ENCODE assay signal across 13 mouse cellular contexts in genomic region chr5:67473723-67474122, GRCm38 (mm10). TPM values are rescaled to one million over a fixed set of nuclear protein-coding genes. Genes with fewer than 3 reads are reported as not detected.
DNase-seq lines count a peak whose midpoint lies in the region; ATAC-seq and TF ChIP-seq lines count a peak whose summit lies in the region.
"Had no signal": no experiment of that assay in that cellular context is flagged by ENCODE, and none has a peak within 500 bp of the region (broad histone marks: within the 10 kb centered on the region; RNA-seq: fewer than 3 reads in every experiment).

No protein-coding gene starts in this region.

- H3K36me3 ChIP-seq in forebrain, embryonic 15.5 days, result no peaks in the 10 kb centered on the region
- no peaks in the 10 kb centered on the region for H3K36me3 ChIP-seq in forebrain, embryonic 11.5 days (ENCODE audit: control insufficient read depth, insufficient read depth, low read length)
- H3K36me3 ChIP-seq in midbrain, postnatal 0 days (ENCODE audit: insufficient read depth, low read length), result no peaks in the 10 kb centered on the region
- H3K36me3 ChIP-seq in midbrain, embryonic 14.5 days (ENCODE audit: control insufficient read depth, insufficient read depth, low read length), result no peaks in the 10 kb centered on the region
- H3K36me3 ChIP-seq: heart, embryonic 10.5 days; hindbrain, embryonic 10.5 days; limb, embryonic 15.5 days had no signal

- H3K27ac ChIP-seq in forebrain, embryonic 15.5 days (replicated peaks), result no peak overlapping the region
- no peak overlapping the region for H3K27ac ChIP-seq in forebrain, embryonic 11.5 days (ENCODE audit: low read depth, low read length)
- H3K27ac ChIP-seq in midbrain, postnatal 0 days (ENCODE audit: low read depth, low read length), result no peak overlapping the region
- no peak overlapping the region for H3K27ac ChIP-seq in midbrain, embryonic 14.5 days (replicated peaks; ENCODE audit: low read depth, low read length)
- H3K27ac ChIP-seq: gastrocnemius, adult 2 months; heart, embryonic 10.5 days; hindbrain, embryonic 10.5 days; limb, embryonic 15.5 days had no signal

- DNase-seq in forebrain, embryonic 11.5 days (ENCODE audit: low spot score), result no peak
- DNase-seq in midbrain, postnatal 0 days (ENCODE audit: low spot score), result peak; percentile 39
- DNase-seq in midbrain, embryonic 14.5 days, result no peak
- peak; percentile 18 for DNase-seq in lung, adult 2 months
- no peak for DNase-seq in embryo, embryonic 10 days (ENCODE audit: low spot score)
- DNase-seq in thymus, postnatal 36 days, result no peak
- DNase-seq: gastrocnemius, adult 2 months; right cerebral cortex, adult 18-20 months had no signal

- no peaks in the 10 kb centered on the region for H3K27me3 ChIP-seq in forebrain, embryonic 15.5 days
- H3K27me3 ChIP-seq in forebrain, embryonic 11.5 days (ENCODE audit: control insufficient read depth, insufficient read depth, low read length), result no peaks in the 10 kb centered on the region
- H3K27me3 ChIP-seq in midbrain, postnatal 0 days (ENCODE audit: insufficient read depth, low read length), result no peaks in the 10 kb centered on the region
- no peaks in the 10 kb centered on the region for H3K27me3 ChIP-seq in midbrain, embryonic 14.5 days (ENCODE audit: control insufficient read depth, insufficient read depth, low read length)
- H3K27me3 ChIP-seq: limb, embryonic 15.5 days had no signal

- H3K9me3 ChIP-seq in forebrain, embryonic 15.5 days, result no peaks in the 10 kb centered on the region
- H3K9me3 ChIP-seq in forebrain, embryonic 11.5 days (ENCODE audit: control insufficient read depth, low read length), result no peaks in the 10 kb centered on the region
- no peaks in the 10 kb centered on the region for H3K9me3 ChIP-seq in midbrain, postnatal 0 days (ENCODE audit: low read length)
- no peaks in the 10 kb centered on the region for H3K9me3 ChIP-seq in midbrain, embryonic 14.5 days (ENCODE audit: control insufficient read depth, low read length)
- H3K9me3 ChIP-seq: heart, embryonic 10.5 days; hindbrain, embryonic 10.5 days; limb, embryonic 15.5 days had no signal

- peak; percentile 53 for ATAC-seq in forebrain, embryonic 15.5 days (replicated peaks)
- no peak for ATAC-seq in forebrain, embryonic 11.5 days (replicated peaks; ENCODE audit: low FRiP score)
- ATAC-seq in midbrain, postnatal 0 days (ENCODE audit: low FRiP score), result no peak
- ATAC-seq in midbrain, embryonic 14.5 days (ENCODE audit: low FRiP score, low TSS enrichment), result no peak
- ATAC-seq: CD4-positive, CD25-positive, alpha-beta regulatory T cell, adult 4 months had no signal

- H3K4me1 ChIP-seq in forebrain, embryonic 15.5 days, result peaks cover 16% of the 10 kb centered on the region
- no peaks in the 10 kb centered on the region for H3K4me1 ChIP-seq in forebrain, embryonic 11.5 days (replicated peaks; ENCODE audit: control insufficient read depth, insufficient read depth, low read length)
- H3K4me1 ChIP-seq in midbrain, postnatal 0 days (ENCODE audit: insufficient read depth, low read length), result no peaks in the 10 kb centered on the region
- no peaks in the 10 kb centered on the region for H3K4me1 ChIP-seq in midbrain, embryonic 14.5 days (ENCODE audit: control insufficient read depth, insufficient read depth, low read length)
- no peaks in the 10 kb centered on the region; the same call in 1 of the 2 replicates for H3K4me1 ChIP-seq in lung, adult 2 months (ENCODE audit: control insufficient read depth, insufficient read depth, low read length)
- H3K4me1 ChIP-seq: heart, embryonic 10.5 days; hindbrain, embryonic 10.5 days had no signal

- no peak for TF ChIP-seq POLR2A in lung, adult 2 months (IDR thresholded peaks at IDR 0.05; ENCODE audit: borderline replicate concordance, extremely low read depth, low read depth, low read length)

- no peak overlapping the region for H3K4me2 ChIP-seq in forebrain, embryonic 15.5 days (replicated peaks)
- no peak overlapping the region for H3K4me2 ChIP-seq in forebrain, embryonic 11.5 days (ENCODE audit: low read depth, low read length, severe bottlenecking)
- H3K4me2 ChIP-seq in midbrain, postnatal 0 days (ENCODE audit: low read depth, low read length, poor library complexity, severe bottlenecking), result no peak overlapping the region
- H3K4me2 ChIP-seq in midbrain, embryonic 14.5 days (ENCODE audit: low read length), result no peak overlapping the region
- H3K4me2 ChIP-seq: limb, embryonic 15.5 days had no signal

- no peak for TF ChIP-seq CTCF in midbrain, postnatal 0 days (IDR thresholded peaks at IDR 0.05)
- no peak for TF ChIP-seq CTCF in lung, adult 2 months (IDR thresholded peaks at IDR 0.05; ENCODE audit: insufficient read depth, low read length)

- no peak overlapping the region for H3K9ac ChIP-seq in forebrain, embryonic 15.5 days (replicated peaks)
- no peak overlapping the region for H3K9ac ChIP-seq in forebrain, embryonic 11.5 days (ENCODE audit: low read length)
- no peak overlapping the region for H3K9ac ChIP-seq in midbrain, postnatal 0 days (replicated peaks; ENCODE audit: low read length, poor library complexity, severe bottlenecking)
- no peak overlapping the region for H3K9ac ChIP-seq in midbrain, embryonic 14.5 days (replicated peaks; ENCODE audit: low read length)
- H3K9ac ChIP-seq: limb, embryonic 15.5 days had no signal

- H3K4me3 ChIP-seq in forebrain, embryonic 15.5 days, result no peak overlapping the region
- H3K4me3 ChIP-seq in forebrain, embryonic 11.5 days (ENCODE audit: low read depth, low read length), result no peak overlapping the region
- no peak overlapping the region for H3K4me3 ChIP-seq in midbrain, postnatal 0 days (ENCODE audit: low read depth, low read length)
- H3K4me3 ChIP-seq in midbrain, embryonic 14.5 days (replicated peaks; ENCODE audit: low read depth, low read length), result no peak overlapping the region
- no peak overlapping the region for H3K4me3 ChIP-seq in lung, adult 2 months (replicated peaks; ENCODE audit: extremely low read depth, low read depth, low read length)
- H3K4me3 ChIP-seq: gastrocnemius, adult 2 months; heart, embryonic 10.5 days; hindbrain, embryonic 10.5 days; limb, embryonic 15.5 days had no signal

- 31% methylated on average over 8 of the region's 8 CpGs for WGBS in forebrain, embryonic 15.5 days
- WGBS in forebrain, embryonic 11.5 days, result 88% methylated on average over 8 of the region's 8 CpGs
- 65% methylated on average over 8 of the region's 8 CpGs for WGBS in midbrain, postnatal 0 days
- WGBS in midbrain, embryonic 14.5 days, result 73% methylated on average over 8 of the region's 8 CpGs
- 13% methylated on average over 8 of the region's 8 CpGs for WGBS in lung, adult 2 months

RNA-seq across cellular contexts. Expression of gene Bend4, which starts 45.6 kb away (rescaled TPM):
- polyA plus RNA-seq in forebrain, embryonic 15.5 days (2015; fragmentation: Nextera tagmentation; extraction: Ambion mirVana), result 7.4 and 7.8 TPM in 2 replicates
- 10.7 and 11.6 TPM in 2 replicates for polyA plus RNA-seq in forebrain, embryonic 11.5 days (2014; fragmentation: Nextera tagmentation; extraction: Ambion mirVana)
- 16.1 and 18.2 TPM in 2 replicates for total RNA-seq in midbrain, postnatal 0 days (2014; rRNA removed)
- polyA plus RNA-seq in midbrain, postnatal 0 days (2015; fragmentation: Nextera tagmentation; extraction: Ambion mirVana), result 9.2 and 9.5 TPM in 2 replicates
- polyA plus RNA-seq in midbrain, embryonic 14.5 days (2014; fragmentation: Nextera tagmentation; extraction: Ambion mirVana), result 15.4 and 15.6 TPM in 2 replicates
- 0.66 and 0.97 TPM in 2 replicates for polyA plus RNA-seq in lung, adult 2 months (2012; rRNA removed)

Comparison
In these comparisons a context has a peak if more than half of its experiments do, and no peak if none do; other contexts are left out.
1. DNase-seq: peak in midbrain, postnatal 0 days (single experiment) and lung, adult 2 months (single experiment); none in forebrain, embryonic 11.5 days (single experiment), midbrain, embryonic 14.5 days (single experiment), embryo, embryonic 10 days (single experiment) and thymus, postnatal 36 days (0 of 2).